Mouse (Mus musculus) heart, embryonic 14.5 days (tissue): Measurements from ENCODE around the gene Ddx27. TPM values are rescaled to one million over a fixed set of nuclear protein-coding genes. Genes with fewer than 3 reads are reported as not detected.

Experiments
- ATAC-seq: fragments of 200-750 bp; cut with Nextera tagmentation; 2 replicates; pipeline ENCODE4 v1.8.0; 2017; ENCODE audit warnings: low read depth, moderate TSS enrichment; ENCODE audit not compliant: insufficient number of reproducible peaks, insufficient read depth, low FRiP score
- H3K27ac ChIP-seq, 2 experiments: fragments of 200-500 bp in 1 of 2; fragments of 300-500 bp in 1 of 2; sonication (generic) in 1 of 2; replicated peaks in 1 of 2; 2 replicates each; pipeline ENCODE4 v1.5.1; 2012 to 2014; ENCODE audit warnings: low read depth in 2 of 2, low read length in 2 of 2, control low read depth in 1 of 2, mild to moderate bottlenecking in 1 of 2, mixed read lengths in 1 of 2; ENCODE audit not compliant: control insufficient read depth in 1 of 2, insufficient read depth in 1 of 2
- H3K27me3 ChIP-seq: fragments of 300-500 bp; sonication (generic); 2 replicates; pipeline ENCODE4 v1.6.1; 2014; ENCODE audit warnings: mild to moderate bottlenecking, low read length, control low read depth; ENCODE audit not compliant: control insufficient read depth, insufficient read depth
- H3K36me3 ChIP-seq: fragments of 300-500 bp; sonication (generic); 2 replicates; pipeline ENCODE4 v1.6.1; 2014; ENCODE audit warnings: mild to moderate bottlenecking, control low read depth, low read length, mixed read lengths; ENCODE audit not compliant: control insufficient read depth, insufficient read depth
- H3K4me1 ChIP-seq, 2 experiments: fragments of 200-500 bp in 1 of 2; fragments of 300-500 bp in 1 of 2; sonication (generic) in 1 of 2; 2 replicates each; pipeline ENCODE4 v1.6.1; 2012 to 2014; ENCODE audit warnings: low read length in 2 of 2, control low read depth in 1 of 2, mixed read lengths in 1 of 2; ENCODE audit not compliant: control insufficient read depth in 2 of 2, insufficient read depth in 2 of 2
- H3K4me2 ChIP-seq: fragments of 300-500 bp; sonication (generic); 2 replicates; pipeline ENCODE4 v1.6.1; 2014; ENCODE audit warnings: mild to moderate bottlenecking, low read length
- H3K4me3 ChIP-seq, 2 experiments: fragments of 200-500 bp in 1 of 2; fragments of 300-500 bp in 1 of 2; sonication (generic) in 1 of 2; 2 replicates each; pipeline ENCODE4 v1.5.1; 2012 to 2014; ENCODE audit warnings: low read length in 2 of 2, mild to moderate bottlenecking in 2 of 2, control low read depth in 1 of 2, low read depth in 1 of 2, moderate library complexity in 1 of 2; ENCODE audit not compliant: control insufficient read depth in 1 of 2, insufficient read depth in 1 of 2
- H3K9ac ChIP-seq: fragments of 300-500 bp; sonication (generic); 2 replicates; pipeline ENCODE4 v1.6.1; 2014; ENCODE audit warnings: mild to moderate bottlenecking, low read length
- H3K9me3 ChIP-seq: fragments of 300-500 bp; sonication (generic); 2 replicates; pipeline ENCODE4 v1.6.1; 2016; ENCODE audit warnings: low read length, control low read depth; ENCODE audit not compliant: control insufficient read depth
- WGBS: fragments of 180-500 bp; shearing (Covaris S2); extraction: QIAGEN DNeasy Blood & Tissue Kit; methylation state at CpG from one replicate; pipeline ENCODE4 v1.1.7; 2014; 5-methylcytosine and 5-hydroxymethylcytosine counted together
- polyA plus RNA-seq: library from polyadenylated mRNA; unstranded; fragments of >200 nt; fragmentation: Nextera tagmentation; extraction: Ambion mirVana; gene quantifications from 2 replicates; pipeline ENCODE4 v1.2.1, GENCODE M21; 2014

The Ddx27 gene
- polyA plus RNA-seq, result 22.2 and 23.0 TPM in 2 replicates

- no peaks in the 10 kb centered on the region for H3K9me3 ChIP-seq
- H3K27me3 ChIP-seq, result no peaks in the 10 kb centered on the region
- peak within 1 kb of the TSS; percentile 92 for H3K9ac ChIP-seq
- peak; percentile 71 for ATAC-seq
- peak within 1 kb of the TSS; percentile 96 for H3K4me2 ChIP-seq
- H3K36me3 ChIP-seq, result peaks cover 21% of the 10 kb centered on the region
- 2% methylated on average over 37 of the region's 37 CpGs for WGBS
- peak within 1 kb of the TSS; percentile 76 to 89 for H3K4me3 ChIP-seq
- H3K4me1 ChIP-seq, result peaks cover 8 to 11% of the 10 kb centered on the region in 2 experiments
- peak within 1 kb of the TSS; percentile 72 to 77 for H3K27ac ChIP-seq
Observed at GRCm38 (mm10) chr2:167014702-167015381, at the start of gene Ddx27. Gene Ddx27 (plus strand): TSS chr2:167015193.

- no peak for ATAC-seq
- Histone ChIP-seq H3K9me3 (no peaks in the 10 kb centered on the region), H3K27me3 (no peaks in the 10 kb centered on the region), H3K9ac (no peak overlapping the region), H3K36me3 (no peaks in the 10 kb centered on the region), H3K4me3 (no peak overlapping the region), H3K4me1 (peaks cover 12 to 42% of the 10 kb centered on the region in 2 experiments), H3K4me2 (no peak overlapping the region), H3K27ac (0 out of 4 replicates have a peak overlapping the region, but pooled peaks of 1 of the 2 experiments have one; percentile 16)
- WGBS, result 67% methylated on average over 1 of the region's 1 CpGs
Observed at GRCm38 (mm10) chr2:166973153-166973552, 41.8 kb upstream of the Ddx27 start.

- Histone ChIP-seq H3K9ac (no peak overlapping the region), H3K4me2 (no peak overlapping the region)
Observed at GRCm38 (mm10) chr2:166974177-166974872, 40.7 kb upstream of the Ddx27 start.

GRCm38 (mm10) chr2:166976356-166976755 is 38.6 kb upstream of the Ddx27 start:
- no peak for ATAC-seq
- Histone ChIP-seq H3K36me3 (no peaks in the 10 kb centered on the region), H3K4me3 (no peak overlapping the region), H3K4me2 (peak overlapping the region; percentile 21), H3K4me1 (peaks cover 10 to 39% of the 10 kb centered on the region in 2 experiments), H3K9ac (peak overlapping the region; percentile 47), H3K27me3 (no peaks in the 10 kb centered on the region), H3K9me3 (no peaks in the 10 kb centered on the region), H3K27ac (peak overlapping the region; percentile 45 to 60)
- WGBS, result 59% methylated on average over 3 of the region's 3 CpGs

More at GRCm38 (mm10) chr2:166974177-166974872, 40.7 kb upstream of the Ddx27 start:
- Histone ChIP-seq H3K27ac (peak overlapping the region in 1 of 2 experiments; percentile 9; a peak in 1 of 4 replicates), H3K9me3 (no peaks in the 10 kb centered on the region), H3K4me3 (no peak overlapping the region), H3K27me3 (no peaks in the 10 kb centered on the region), H3K36me3 (no peaks in the 10 kb centered on the region), H3K4me1 (peaks cover 10 to 39% of the 10 kb centered on the region in 2 experiments)
- WGBS, result 76% methylated on average over 6 of the region's 6 CpGs
- no peak for ATAC-seq

GRCm38 (mm10) chr2:166977490-166977889 is 37.5 kb upstream of the Ddx27 start:
- Histone ChIP-seq H3K4me1 (peaks cover 10 to 41% of the 10 kb centered on the region in 2 experiments), H3K4me3 (no peak overlapping the region), H3K27me3 (no peaks in the 10 kb centered on the region), H3K27ac (peak overlapping the region in 1 of 2 experiments; percentile 45; a peak in 1 of 4 replicates), H3K4me2 (no peak overlapping the region), H3K9me3 (no peaks in the 10 kb centered on the region), H3K9ac (peak overlapping the region; percentile 47; the same call in 1 of the 2 replicates), H3K36me3 (no peaks in the 10 kb centered on the region)
- 67% methylated on average over 3 of the region's 3 CpGs for whole genome bisulfite sequencing
- ATAC-seq, result no peak

GRCm38 (mm10) chr2:166980161-166980560 is 34.8 kb upstream of the Ddx27 start:
- no peak overlapping the region for H3K4me3 ChIP-seq
- 86% methylated on average over 2 of the region's 2 CpGs for WGBS
- ATAC-seq, result no peak
- no peaks in the 10 kb centered on the region for H3K27me3 ChIP-seq
- H3K9ac ChIP-seq, result no peak overlapping the region
- H3K36me3 ChIP-seq, result no peaks in the 10 kb centered on the region
- H3K27ac ChIP-seq, result no peak overlapping the region
- no peak overlapping the region for H3K4me2 ChIP-seq
- H3K4me1 ChIP-seq, result peaks cover 8 to 32% of the 10 kb centered on the region in 2 experiments
- no peaks in the 10 kb centered on the region for H3K9me3 ChIP-seq

- Histone ChIP-seq H3K9ac (no peak overlapping the region), H3K4me2 (no peak overlapping the region), H3K4me1 (peaks cover 0 to 2% of the 10 kb centered on the region in 2 experiments; a peak in 1 of 4 replicates), H3K27me3 (no peaks in the 10 kb centered on the region), H3K27ac (no peak overlapping the region), H3K9me3 (no peaks in the 10 kb centered on the region), H3K4me3 (no peak overlapping the region), H3K36me3 (no peaks in the 10 kb centered on the region)
- no peak for ATAC-seq
- 75% methylated on average over 4 of the region's 4 CpGs for WGBS
Observed at GRCm38 (mm10) chr2:166983351-166983894, 31.6 kb upstream of the Ddx27 start.
